Mouse (Mus musculus): ENCODE data around the gene Ppp4r3b.

GRCm38 (mm10) chr11:29148901-29149300 lies 23.8 kb upstream of the Ppp4r3b start:
- TF ChIP-seq CTCF (IDR thresholded peaks at IDR 0.05; ENCODE audit: control insufficient read depth, insufficient read depth, insufficient replicate concordance, low read depth, low read length) = no peak
- TF ChIP-seq POLR2A (IDR thresholded peaks at IDR 0.05; ENCODE audit: control insufficient read depth, low read depth, low read length) = no peak
